Mouse (Mus musculus): ENCODE data around the gene Junb.

Gene Junb

DNA sequence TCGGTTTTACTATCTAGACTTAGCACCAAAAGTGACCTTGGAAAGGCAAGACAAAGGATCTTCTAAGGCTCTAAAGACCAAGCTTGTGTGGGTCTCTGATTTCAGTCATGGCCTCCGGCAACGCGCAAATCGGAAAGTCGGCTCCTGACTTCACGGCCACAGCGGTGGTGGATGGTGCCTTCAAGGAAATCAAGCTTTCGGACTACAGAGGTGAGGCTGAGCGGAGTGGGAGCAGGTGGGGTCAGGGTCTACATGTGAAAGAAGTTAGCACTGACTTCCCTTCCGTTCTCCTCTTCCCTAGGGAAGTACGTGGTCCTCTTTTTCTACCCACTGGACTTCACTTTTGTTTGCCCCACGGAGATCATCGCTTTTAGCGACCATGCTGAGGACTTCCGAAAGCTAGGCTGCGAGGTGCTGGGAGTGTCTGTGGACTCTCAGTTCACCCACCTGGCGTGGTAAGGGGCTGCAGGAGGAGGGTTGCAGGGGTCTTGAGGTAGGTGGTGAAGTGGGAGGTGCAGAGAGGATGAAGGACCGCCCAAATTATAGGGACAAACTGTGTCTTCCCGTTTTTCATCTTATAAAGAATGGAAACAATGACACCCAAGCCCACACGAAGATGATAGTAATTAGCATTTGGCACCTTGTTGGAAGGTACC is 8.3 kb downstream of the Junb start:
- no peak for DNase-seq (ENCODE audit: low read depth, low spot score)

DNA sequence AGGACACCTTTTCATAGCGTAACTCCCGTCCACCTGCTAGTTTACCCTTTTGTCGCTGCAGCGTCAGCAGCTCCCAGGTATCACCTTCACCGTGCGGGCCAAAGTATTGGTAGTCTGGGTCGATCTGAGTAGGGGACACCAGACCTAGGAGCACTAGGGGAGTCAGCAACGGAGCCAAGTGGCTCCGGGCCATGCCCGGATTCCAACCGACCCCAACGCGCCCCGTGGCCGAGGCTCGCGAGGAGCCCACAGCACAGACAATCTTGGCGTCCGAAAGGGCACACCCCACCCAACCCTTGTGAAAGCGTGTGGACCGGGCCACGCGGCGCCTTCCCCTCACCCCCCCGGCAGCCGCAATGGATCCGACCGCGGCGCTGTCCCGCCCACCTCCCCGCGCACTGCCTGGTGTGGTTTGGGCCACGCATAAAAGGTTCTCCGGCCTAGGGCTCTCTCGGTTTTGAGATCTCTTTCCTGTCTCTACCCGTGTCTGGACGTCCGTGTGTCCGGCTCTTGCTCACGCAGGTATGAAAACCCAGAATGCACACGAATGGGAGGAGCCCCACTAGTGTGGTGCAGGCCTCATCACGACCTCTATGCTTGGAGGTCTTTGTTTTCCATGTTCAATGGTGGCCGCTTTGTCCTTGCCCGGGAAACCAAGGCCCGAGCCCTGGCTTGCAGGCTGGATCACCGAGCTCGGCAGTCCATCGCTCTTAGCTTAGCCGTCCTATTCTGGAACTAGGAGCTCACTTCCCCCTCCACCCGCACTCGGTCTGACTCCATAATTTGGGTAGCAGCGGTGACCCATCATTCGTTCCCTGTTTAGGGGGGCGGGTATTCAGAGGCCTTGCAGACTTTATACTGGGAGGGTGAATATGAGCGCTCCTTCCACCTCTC is 9.0 kb downstream of the Junb start, which contains the start of the genes Gm49661, Prdx2 and Rnaseh2a:
Gm49661 (minus strand) TSS at position 193 of the 894 bp plus-strand sequence.
Prdx2 (plus strand) TSS at position 347 of the 894 bp plus-strand sequence.
Rnaseh2a (minus strand) TSS at position 527 of the 894 bp plus-strand sequence.
- Histone ChIP-seq H3K36me3 (ENCODE audit: control insufficient read depth, insufficient read depth, low read length, poor library complexity, severe bottlenecking) (no peaks in the 10 kb centered on the region; the same call in 1 of the 2 replicates), H3K27me3 (ENCODE audit: control insufficient read depth, insufficient read depth, low read length, poor library complexity, severe bottlenecking) (no peaks in the 10 kb centered on the region)
- DNase-seq (ENCODE audit: low read depth, low spot score): peak; percentile 72

More for the DNA sequence above, 8.3 kb downstream of the Junb start:
- Histone ChIP-seq H3K36me3 (ENCODE audit: control insufficient read depth, insufficient read depth, low read length, poor library complexity, severe bottlenecking) (no peaks in the 10 kb centered on the region; the same call in 1 of the 2 replicates), H3K27me3 (ENCODE audit: control insufficient read depth, insufficient read depth, low read length, poor library complexity, severe bottlenecking) (no peaks in the 10 kb centered on the region)

DNA sequence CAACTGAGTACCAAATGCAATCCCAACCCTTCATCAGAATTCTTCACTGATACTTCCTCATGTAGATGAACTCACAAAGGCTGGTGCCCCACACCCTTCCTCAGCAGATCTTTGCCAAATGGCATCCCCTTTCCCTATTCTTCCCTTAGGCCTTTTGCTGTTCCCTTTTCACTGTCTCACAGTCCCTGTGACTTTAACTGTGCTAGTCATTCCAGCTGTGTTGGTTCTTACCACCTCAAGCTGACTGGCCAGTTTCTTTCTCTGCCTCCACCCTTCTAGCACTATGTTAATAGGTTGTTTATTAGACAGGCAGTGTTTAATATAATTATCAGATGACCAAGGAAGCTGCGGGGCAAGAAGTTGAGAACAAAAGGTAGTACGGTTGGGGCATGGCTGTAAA is 9.9 kb downstream of the Junb start:
- Histone ChIP-seq H3K27me3 (ENCODE audit: control insufficient read depth, insufficient read depth, low read length, poor library complexity, severe bottlenecking) (no peaks in the 10 kb centered on the region), H3K36me3 (ENCODE audit: control insufficient read depth, insufficient read depth, low read length, poor library complexity, severe bottlenecking) (no peaks in the 10 kb centered on the region; the same call in 1 of the 2 replicates)
- DNase-seq (ENCODE audit: low read depth, low spot score): no peak

DNA sequence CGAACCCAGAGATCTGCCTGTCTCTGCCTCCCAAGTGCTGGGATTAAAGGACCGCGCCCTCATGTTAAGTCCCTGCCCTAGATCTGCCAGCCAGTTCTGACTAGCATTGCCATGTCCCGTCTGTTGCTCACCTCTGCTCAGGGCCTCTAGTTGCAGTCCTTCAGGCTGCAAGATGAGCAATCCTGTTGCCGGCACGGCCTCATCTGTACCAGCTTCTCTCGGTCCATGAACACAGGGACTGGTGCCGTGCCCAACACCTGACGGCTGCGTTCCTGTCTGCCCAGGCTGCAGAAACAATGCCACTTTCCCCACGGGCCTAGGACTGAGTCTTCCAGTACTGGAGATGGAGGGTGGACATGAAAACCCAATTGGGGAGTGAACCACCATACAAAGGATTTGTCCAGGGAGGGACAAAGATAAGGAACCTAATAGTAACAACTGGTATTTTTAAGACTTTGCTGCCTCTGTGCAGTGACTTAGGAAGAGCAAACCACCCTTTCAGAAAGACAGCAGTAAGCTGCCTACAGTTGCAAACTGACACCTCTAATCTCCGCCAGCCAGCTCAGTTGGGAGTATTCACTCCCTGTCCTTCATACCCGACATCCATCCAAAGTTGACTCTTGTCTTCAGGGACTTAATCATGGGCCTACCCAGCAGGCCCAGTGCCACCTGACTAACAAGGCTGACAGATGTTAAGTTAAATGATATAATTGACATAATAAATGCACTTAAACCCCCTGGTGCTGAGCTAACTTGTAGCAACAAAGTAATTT is 10.8 kb downstream of the Junb start:
- DNase-seq (ENCODE audit: low read depth, low spot score): no peak
- Histone ChIP-seq H3K36me3 (ENCODE audit: control insufficient read depth, insufficient read depth, low read length, poor library complexity, severe bottlenecking) (no peaks in the 10 kb centered on the region; the same call in none of the 2 replicates), H3K27me3 (ENCODE audit: control insufficient read depth, insufficient read depth, low read length, poor library complexity, severe bottlenecking) (no peaks in the 10 kb centered on the region)

DNA sequence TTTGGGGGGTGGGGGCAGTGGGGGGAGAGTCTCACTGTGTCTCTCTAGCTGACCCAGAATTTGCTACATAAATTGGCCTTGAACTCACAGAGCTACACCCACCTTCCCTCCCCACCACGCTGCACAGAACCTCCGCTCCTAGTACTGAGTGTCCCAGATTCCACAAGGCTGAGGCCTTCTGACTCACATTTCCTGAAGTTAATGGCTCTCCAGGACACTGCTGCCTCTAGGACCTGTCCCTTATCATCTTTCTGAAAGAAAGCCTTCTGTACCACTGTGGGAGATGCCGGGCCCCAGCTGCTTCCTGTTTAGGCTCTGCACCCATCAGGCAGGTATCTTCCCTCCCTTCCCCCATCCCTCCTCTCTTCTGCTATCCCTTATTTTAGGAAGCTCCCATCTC is 11.9 kb downstream of the Junb start:
- no peak for DNase-seq (ENCODE audit: low read depth, low spot score)
- H3K27me3 ChIP-seq (ENCODE audit: control insufficient read depth, insufficient read depth, low read length, poor library complexity, severe bottlenecking): no peaks in the 10 kb centered on the region

DNA sequence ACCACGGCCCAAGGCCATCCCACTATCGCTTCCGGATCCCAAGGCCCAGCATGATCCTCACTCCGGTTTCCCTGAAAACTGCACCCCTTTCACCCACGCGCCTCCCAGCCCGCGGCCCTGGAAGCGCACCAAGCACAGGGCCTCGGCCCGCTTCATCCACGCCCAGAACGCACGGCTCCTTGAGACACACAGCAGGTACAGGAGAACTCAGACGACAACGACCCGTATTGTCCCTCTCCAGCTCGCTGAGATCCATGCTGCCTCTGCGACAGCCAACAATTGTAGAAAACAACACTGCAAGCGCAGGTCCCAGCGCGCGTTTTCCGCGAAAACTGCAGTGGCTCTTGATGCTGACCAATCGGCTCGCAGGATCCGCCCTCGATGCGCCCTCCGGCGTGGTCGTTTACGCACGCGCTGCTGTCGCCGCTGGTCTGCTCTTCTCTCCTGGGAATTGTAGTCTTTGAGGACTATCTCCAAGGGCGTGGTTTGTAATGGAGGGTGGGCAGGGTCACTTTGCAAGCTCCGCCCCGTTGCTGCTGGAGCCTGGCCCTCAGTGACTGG is 12.7 kb downstream of the Junb start:
- Histone ChIP-seq H3K36me3 (ENCODE audit: control insufficient read depth, insufficient read depth, low read length, poor library complexity, severe bottlenecking) (no peaks in the 10 kb centered on the region; the same call in 1 of the 2 replicates), H3K27me3 (ENCODE audit: control insufficient read depth, insufficient read depth, low read length, poor library complexity, severe bottlenecking) (no peaks in the 10 kb centered on the region)
- DNase-seq (ENCODE audit: low read depth, low spot score): peak; percentile 97

More for the DNA sequence above, 11.9 kb downstream of the Junb start:
- H3K36me3 ChIP-seq (ENCODE audit: control insufficient read depth, insufficient read depth, low read length, poor library complexity, severe bottlenecking): no peaks in the 10 kb centered on the region; the same call in none of the 2 replicates

DNA sequence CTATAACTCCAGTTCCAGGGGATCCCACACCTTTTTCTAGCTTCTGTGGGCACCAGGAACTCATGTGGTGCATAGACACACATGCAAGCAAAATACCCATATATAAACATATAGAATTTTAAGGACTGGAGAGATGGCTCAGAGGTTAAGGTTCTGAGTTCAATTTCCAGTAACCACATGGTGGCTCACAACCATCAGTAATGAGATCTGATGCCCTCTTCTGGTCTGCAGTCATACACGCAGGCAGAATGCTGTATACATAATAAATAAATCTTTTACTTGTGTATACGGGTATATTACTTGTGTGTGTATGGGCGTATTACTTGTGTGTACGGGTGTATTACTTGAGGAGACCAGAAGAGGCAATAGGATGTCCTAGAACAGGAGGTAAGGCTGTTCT is 14.6 kb downstream of the Junb start:
- no peak for DNase-seq (ENCODE audit: low read depth, low spot score)
- Histone ChIP-seq H3K36me3 (ENCODE audit: control insufficient read depth, insufficient read depth, low read length, poor library complexity, severe bottlenecking) (no peaks in the 10 kb centered on the region; the same call in 1 of the 2 replicates), H3K27me3 (ENCODE audit: control insufficient read depth, insufficient read depth, low read length, poor library complexity, severe bottlenecking) (no peaks in the 10 kb centered on the region)

DNA sequence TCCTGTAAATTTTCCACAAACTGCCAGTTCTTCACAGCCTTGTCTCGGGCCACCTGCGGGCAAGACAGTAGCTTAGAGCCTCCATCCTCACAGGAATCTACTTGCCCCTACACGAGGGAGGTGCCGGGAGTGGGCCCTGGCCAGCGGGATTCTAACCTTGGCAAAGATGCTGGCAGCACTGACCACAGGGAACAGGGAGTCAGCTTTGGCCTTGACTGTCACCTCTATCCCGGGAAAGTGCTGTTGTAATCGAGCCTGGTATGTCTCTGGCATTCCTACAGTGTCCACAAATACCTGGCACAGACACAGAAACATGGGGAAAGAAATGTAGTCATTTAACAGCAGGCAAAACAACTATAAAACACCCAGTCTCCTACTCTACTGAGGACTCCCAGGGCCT is 18.7 kb downstream of the Junb start:
- DNase-seq (ENCODE audit: low read depth, low spot score): no peak
- no peaks in the 10 kb centered on the region for H3K27me3 ChIP-seq (ENCODE audit: control insufficient read depth, insufficient read depth, low read length, poor library complexity, severe bottlenecking)

DNA sequence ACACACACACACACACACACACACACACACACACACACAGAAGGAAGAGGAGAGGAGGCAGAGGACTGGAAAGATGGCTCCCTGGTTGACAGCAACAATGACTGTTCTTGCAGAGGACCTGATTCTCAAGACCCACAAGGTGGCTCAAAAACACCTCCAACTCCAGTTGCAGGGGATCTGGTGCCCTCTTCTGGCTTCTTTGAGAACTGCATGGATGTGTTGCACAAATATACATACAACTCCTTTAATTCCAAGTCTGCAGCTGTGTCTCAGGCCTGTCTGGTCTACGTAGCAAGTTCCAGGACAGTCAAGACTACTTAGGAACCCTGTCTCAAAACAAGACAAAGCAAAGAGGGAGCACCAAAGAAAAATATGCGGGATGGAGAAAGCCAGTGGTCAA is 21.8 kb downstream of the Junb start:
- H3K36me3 ChIP-seq (ENCODE audit: control insufficient read depth, insufficient read depth, low read length, poor library complexity, severe bottlenecking): no peaks in the 10 kb centered on the region
- DNase-seq (ENCODE audit: low read depth, low spot score): peak; percentile 88
- no peaks in the 10 kb centered on the region for H3K27me3 ChIP-seq (ENCODE audit: control insufficient read depth, insufficient read depth, low read length, poor library complexity, severe bottlenecking)

More for the DNA sequence above, 18.7 kb downstream of the Junb start:
- H3K36me3 ChIP-seq (ENCODE audit: control insufficient read depth, insufficient read depth, low read length, poor library complexity, severe bottlenecking): no peaks in the 10 kb centered on the region; the same call in 1 of the 2 replicates

DNA sequence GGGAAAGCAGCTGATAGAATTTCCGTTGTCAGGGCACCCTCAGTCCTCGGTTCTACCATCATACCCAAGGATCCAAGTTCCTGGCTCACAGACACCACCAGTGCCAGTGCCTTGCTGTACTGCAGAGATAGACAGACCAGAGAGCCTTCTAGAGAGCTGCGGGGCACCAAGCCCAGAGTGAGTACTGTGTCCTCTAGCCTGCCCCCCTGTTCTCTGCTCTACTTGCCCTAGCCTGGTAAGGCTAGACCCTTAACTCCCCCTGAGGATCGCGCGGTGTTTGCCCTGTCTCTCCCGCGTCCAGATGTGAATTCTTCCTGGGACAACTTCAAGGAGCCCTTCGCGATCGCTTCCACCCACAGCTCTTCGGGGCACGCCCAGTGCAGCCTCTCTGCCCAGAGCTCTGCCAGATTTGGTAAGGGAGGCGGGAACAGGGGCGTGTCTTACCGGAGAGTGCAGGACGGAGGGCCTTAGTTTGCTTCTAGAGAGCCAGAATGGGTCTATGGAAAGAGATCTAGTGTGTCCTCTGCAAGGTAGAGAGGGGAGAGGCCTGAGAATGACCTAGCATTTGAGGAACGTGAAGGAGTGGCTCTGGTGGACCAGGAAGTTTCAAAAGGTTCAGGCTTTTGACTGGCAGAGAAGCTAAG is 25.8 kb downstream of the Junb start:
- DNase-seq (ENCODE audit: low read depth, low spot score): no peak
- no peaks in the 10 kb centered on the region for H3K36me3 ChIP-seq (ENCODE audit: control insufficient read depth, insufficient read depth, low read length, poor library complexity, severe bottlenecking)

DNA sequence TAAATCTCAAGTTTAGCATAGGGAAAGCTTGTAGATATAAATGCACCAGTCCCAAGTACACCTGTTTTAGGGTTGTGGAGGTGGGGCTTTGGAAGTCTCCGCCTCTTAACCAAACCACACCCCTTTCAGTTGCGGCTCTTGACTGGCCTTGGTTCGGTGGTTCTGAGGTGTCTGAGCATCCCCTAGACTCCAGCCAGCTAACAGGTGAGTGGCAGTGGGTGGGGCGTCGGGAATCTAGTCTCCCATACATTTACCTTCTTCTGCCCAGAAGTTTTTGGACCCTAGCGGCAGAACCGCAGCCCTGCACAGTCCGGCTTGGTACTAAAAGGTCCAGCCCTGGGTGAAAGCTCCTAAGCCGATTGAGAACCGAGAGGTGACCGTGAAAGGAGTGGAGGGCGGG is 28.8 kb downstream of the Junb start:
- H3K36me3 ChIP-seq (ENCODE audit: control insufficient read depth, insufficient read depth, low read length, poor library complexity, severe bottlenecking): no peaks in the 10 kb centered on the region
- no peak for DNase-seq (ENCODE audit: low read depth, low spot score)

More for the DNA sequence above, 25.8 kb downstream of the Junb start:
- H3K27me3 ChIP-seq (ENCODE audit: control insufficient read depth, insufficient read depth, low read length, poor library complexity, severe bottlenecking): no peaks in the 10 kb centered on the region

DNA sequence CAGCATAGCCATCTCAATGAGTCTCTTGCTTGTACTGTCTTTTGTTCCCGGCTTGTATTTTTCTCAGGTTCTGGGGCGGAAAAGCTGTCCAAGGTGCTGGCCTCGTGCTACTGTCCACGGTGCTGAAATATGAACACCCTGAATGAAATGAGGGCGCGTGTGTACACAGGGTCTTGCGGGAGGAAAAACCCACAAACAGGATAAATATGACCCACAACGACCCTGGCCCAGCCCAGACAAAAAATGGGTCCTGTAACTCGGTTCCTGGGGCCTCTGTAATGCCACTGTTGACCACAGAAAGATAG is 31.3 kb downstream of the Junb start:
- Histone ChIP-seq H3K27me3 (ENCODE audit: control insufficient read depth, insufficient read depth, low read length, poor library complexity, severe bottlenecking) (no peaks in the 10 kb centered on the region), H3K36me3 (ENCODE audit: control insufficient read depth, insufficient read depth, low read length, poor library complexity, severe bottlenecking) (no peaks in the 10 kb centered on the region)
- DNase-seq (ENCODE audit: low read depth, low spot score): peak; percentile 65

More for the DNA sequence above, 28.8 kb downstream of the Junb start:
- H3K27me3 ChIP-seq (ENCODE audit: control insufficient read depth, insufficient read depth, low read length, poor library complexity, severe bottlenecking): no peaks in the 10 kb centered on the region

DNA sequence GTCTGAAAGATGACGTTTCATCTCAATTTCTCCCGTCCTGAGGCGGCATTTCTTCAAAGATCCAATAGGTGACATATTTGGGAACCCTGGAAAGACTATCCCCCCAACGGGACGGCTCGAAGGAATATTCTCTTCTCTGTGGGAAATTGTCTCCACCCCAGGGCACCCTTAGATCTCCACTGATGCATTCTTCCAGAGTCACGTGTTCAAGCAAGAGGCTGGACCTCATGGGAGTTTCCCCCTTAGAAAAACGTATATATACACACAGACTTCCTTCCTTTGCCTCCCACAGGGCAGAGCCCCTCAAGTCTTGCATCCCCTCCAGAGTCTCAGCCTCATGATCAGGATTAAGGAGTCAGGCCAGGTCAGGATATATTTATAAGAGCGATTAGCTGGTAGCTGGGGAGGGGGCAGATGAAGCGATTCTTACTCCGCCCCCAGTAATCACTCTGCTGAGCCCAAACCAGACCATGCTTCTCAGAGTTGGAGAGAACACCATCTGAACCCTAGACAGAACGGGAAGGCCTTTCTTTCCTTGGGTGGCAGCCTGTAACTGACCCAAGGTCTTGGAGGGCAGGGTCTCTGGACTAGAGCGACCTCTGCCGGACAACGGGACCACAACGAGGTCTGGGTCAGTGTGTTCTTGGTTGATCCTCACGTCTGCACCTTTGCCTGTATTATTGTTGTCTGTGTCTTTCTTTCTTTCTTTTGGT is 31.8 kb downstream of the Junb start, which contains the start of gene Rtbdn:
Rtbdn (plus strand) TSS at position 464 of the 713 bp plus-strand sequence.
- DNase-seq (ENCODE audit: low read depth, low spot score): no peak
- Histone ChIP-seq H3K27me3 (ENCODE audit: control insufficient read depth, insufficient read depth, low read length, poor library complexity, severe bottlenecking) (no peaks in the 10 kb centered on the region), H3K36me3 (ENCODE audit: control insufficient read depth, insufficient read depth, low read length, poor library complexity, severe bottlenecking) (no peaks in the 10 kb centered on the region)
